Mouse (Mus musculus): ENCODE data around the gene Prpf3. TPM values are rescaled to one million over a fixed set of nuclear protein-coding genes. Genes with fewer than 3 reads are reported as not detected.

The Prpf3 gene
- polyA plus RNA-seq, 1 experiment from 2014 or later, result 46.1 TPM

GRCm38 (mm10) chr3:95893126-95893525 lies 37.4 kb upstream of the Prpf3 start:
- no peaks in the 10 kb centered on the region for H3K9me3 ChIP-seq
- peak overlapping the region; percentile 57 for H3K4me2 ChIP-seq
- ATAC-seq (ENCODE audit: insufficient number of reproducible peaks, low FRiP score, low TSS enrichment, low read depth), result no peak
- peak overlapping the region; percentile 80 for H3K27ac ChIP-seq
- peak overlapping the region; percentile 7; the same call in 1 of the 2 replicates for H3K9ac ChIP-seq
- no peaks in the 10 kb centered on the region for H3K27me3 ChIP-seq
- 11% methylated on average over 7 of the region's 7 CpGs for WGBS
- H3K36me3 ChIP-seq, result peaks cover 11% of the 10 kb centered on the region
- H3K4me1 ChIP-seq, result peaks cover 30% of the 10 kb centered on the region
- H3K4me3 ChIP-seq, result peak overlapping the region; percentile 65

- peak overlapping the region; percentile 77 for H3K27ac ChIP-seq
- peaks cover 30% of the 10 kb centered on the region for H3K4me1 ChIP-seq
- WGBS, result 33% methylated on average over 11 of the region's 11 CpGs
- peaks cover 4% of the 10 kb centered on the region; the same call in 1 of the 2 replicates for H3K36me3 ChIP-seq
- H3K4me2 ChIP-seq, result peak overlapping the region; percentile 34
- H3K4me3 ChIP-seq, result peak overlapping the region; percentile 30
- H3K9ac ChIP-seq, result no peak overlapping the region
- no peaks in the 10 kb centered on the region for H3K9me3 ChIP-seq
- H3K27me3 ChIP-seq, result no peaks in the 10 kb centered on the region
- ATAC-seq (ENCODE audit: insufficient number of reproducible peaks, low FRiP score, low TSS enrichment, low read depth), result 0 out of 2 replicates have a peak, but pooled peaks have one; percentile 6
Observed at GRCm38 (mm10) chr3:95892066-95893052, 36.7 kb upstream of the Prpf3 start.

- peak within 1 kb of the TSS; percentile 30 for H3K4me3 ChIP-seq
- peak within 1 kb of the TSS; percentile 77 for H3K27ac ChIP-seq
- H3K27me3 ChIP-seq, result no peaks in the 10 kb centered on the region
- H3K9ac ChIP-seq, result no peak within 1 kb of the TSS
- no peak for ATAC-seq (ENCODE audit: insufficient number of reproducible peaks, low FRiP score, low TSS enrichment, low read depth)
- 27% methylated on average over 12 of the region's 12 CpGs for WGBS
- H3K4me2 ChIP-seq, result peak within 1 kb of the TSS; percentile 34
- H3K9me3 ChIP-seq, result no peaks in the 10 kb centered on the region
- H3K36me3 ChIP-seq, result peaks cover 3% of the 10 kb centered on the region; the same call in 1 of the 2 replicates
- peaks cover 30% of the 10 kb centered on the region for H3K4me1 ChIP-seq
Observed at GRCm38 (mm10) chr3:95891211-95892065, 35.8 kb upstream of the Prpf3 start, which contains the start of gene BC028528. Gene BC028528, minus strand, starts transcription at chr3:95892005.

GRCm38 (mm10) chr3:95889664-95890063 lies 34.0 kb upstream of the Prpf3 start:
- H3K27me3 ChIP-seq, result no peaks in the 10 kb centered on the region
- no peak overlapping the region for H3K27ac ChIP-seq
- no peak overlapping the region for H3K4me3 ChIP-seq
- H3K36me3 ChIP-seq, result no peaks in the 10 kb centered on the region
- 21% methylated on average over 3 of the region's 3 CpGs for WGBS
- no peak overlapping the region for H3K4me2 ChIP-seq
- no peak for ATAC-seq (ENCODE audit: insufficient number of reproducible peaks, low FRiP score, low TSS enrichment, low read depth)
- H3K4me1 ChIP-seq, result peaks cover 23% of the 10 kb centered on the region
- H3K9me3 ChIP-seq, result no peaks in the 10 kb centered on the region
- H3K9ac ChIP-seq, result no peak overlapping the region

GRCm38 (mm10) chr3:95887596-95887995 lies 31.9 kb upstream of the Prpf3 start:
- no peak overlapping the region for H3K4me2 ChIP-seq
- H3K4me3 ChIP-seq, result no peak overlapping the region
- H3K4me1 ChIP-seq, result peaks cover 22% of the 10 kb centered on the region
- no peak overlapping the region for H3K9ac ChIP-seq
- no peaks in the 10 kb centered on the region for H3K36me3 ChIP-seq
- no peaks in the 10 kb centered on the region for H3K27me3 ChIP-seq
- H3K27ac ChIP-seq, result no peak overlapping the region
- 73% methylated on average over 4 of the region's 4 CpGs for WGBS
- no peaks in the 10 kb centered on the region for H3K9me3 ChIP-seq
- ATAC-seq (ENCODE audit: insufficient number of reproducible peaks, low FRiP score, low TSS enrichment, low read depth), result no peak

- no peak overlapping the region for H3K4me2 ChIP-seq
- H3K9me3 ChIP-seq, result no peaks in the 10 kb centered on the region
- 60% methylated on average over 5 of the region's 5 CpGs for WGBS
- H3K36me3 ChIP-seq, result no peaks in the 10 kb centered on the region
- ATAC-seq (ENCODE audit: insufficient number of reproducible peaks, low FRiP score, low TSS enrichment, low read depth), result no peak
- H3K9ac ChIP-seq, result no peak overlapping the region
- no peak overlapping the region for H3K27ac ChIP-seq
- H3K27me3 ChIP-seq, result no peaks in the 10 kb centered on the region
- no peak overlapping the region for H3K4me3 ChIP-seq
- peaks cover 15% of the 10 kb centered on the region for H3K4me1 ChIP-seq
Observed at GRCm38 (mm10) chr3:95884400-95884799, 28.7 kb upstream of the Prpf3 start.

- H3K4me3 ChIP-seq, result peak overlapping the region; percentile 50
- WGBS, result 3% methylated on average over 24 of the region's 24 CpGs
- H3K27ac ChIP-seq, result peak overlapping the region; percentile 70; the same call in 1 of the 2 replicates
- H3K4me1 ChIP-seq, result peaks cover 15% of the 10 kb centered on the region
- no peak for ATAC-seq (ENCODE audit: insufficient number of reproducible peaks, low FRiP score, low TSS enrichment, low read depth)
- H3K4me2 ChIP-seq, result peak overlapping the region; percentile 92
- H3K36me3 ChIP-seq, result no peaks in the 10 kb centered on the region
- peak overlapping the region; percentile 18; the same call in 1 of the 2 replicates for H3K9ac ChIP-seq
- no peaks in the 10 kb centered on the region for H3K27me3 ChIP-seq
- H3K9me3 ChIP-seq, result no peaks in the 10 kb centered on the region
Observed at GRCm38 (mm10) chr3:95882816-95883425, 27.2 kb upstream of the Prpf3 start.

- Histone ChIP-seq H3K4me1 (peaks cover 15% of the 10 kb centered on the region), H3K4me2 (peak within 1 kb of the TSS; percentile 92), H3K9me3 (no peaks in the 10 kb centered on the region), H3K27me3 (no peaks in the 10 kb centered on the region), H3K27ac (peak within 1 kb of the TSS; percentile 70), H3K9ac (peak within 1 kb of the TSS; percentile 39), H3K36me3 (no peaks in the 10 kb centered on the region), H3K4me3 (peak within 1 kb of the TSS; percentile 50)
- WGBS, result under 1% methylated on average over 65 of the region's 66 CpGs
- ATAC-seq (ENCODE audit: insufficient number of reproducible peaks, low FRiP score, low TSS enrichment, low read depth), result peak; percentile 99
Observed at GRCm38 (mm10) chr3:95881979-95882815, 26.5 kb upstream of the Prpf3 start, which contains the start of gene Ciart. Gene Ciart, minus strand, starts transcription at chr3:95882251.

GRCm38 (mm10) chr3:95879063-95879462 lies 23.4 kb upstream of the Prpf3 start:
- H3K27ac ChIP-seq, result no peak overlapping the region
- H3K36me3 ChIP-seq, result no peaks in the 10 kb centered on the region
- H3K9ac ChIP-seq, result no peak overlapping the region
- 89% methylated on average over 4 of the region's 4 CpGs for WGBS
- no peak overlapping the region for H3K4me2 ChIP-seq
- no peak overlapping the region for H3K4me3 ChIP-seq
- H3K4me1 ChIP-seq, result peaks cover 15% of the 10 kb centered on the region
- no peaks in the 10 kb centered on the region for H3K27me3 ChIP-seq
- no peaks in the 10 kb centered on the region for H3K9me3 ChIP-seq
- no peak for ATAC-seq (ENCODE audit: insufficient number of reproducible peaks, low FRiP score, low TSS enrichment, low read depth)

GRCm38 (mm10) chr3:95872048-95872447 lies 16.4 kb upstream of the Prpf3 start:
- Histone ChIP-seq H3K9me3 (no peaks in the 10 kb centered on the region), H3K27ac (no peak overlapping the region), H3K27me3 (no peaks in the 10 kb centered on the region), H3K36me3 (peaks cover 16% of the 10 kb centered on the region), H3K4me3 (peak overlapping the region; percentile 56), H3K4me1 (peaks cover 18% of the 10 kb centered on the region), H3K9ac (peak overlapping the region; percentile 66), H3K4me2 (peak overlapping the region; percentile 56)
- ATAC-seq (ENCODE audit: insufficient number of reproducible peaks, low FRiP score, low TSS enrichment, low read depth), result no peak
- WGBS, result 61% methylated on average over 7 of the region's 7 CpGs

All from limb, embryonic 15.5 days (tissue).